Mouse (Mus musculus): ENCODE measurements around the gene Tmem213. TPM values are rescaled to one million over a fixed set of nuclear protein-coding genes. Genes with fewer than 3 reads are reported as not detected.

Tmem213 gene
- polyA plus RNA-seq, 1 experiment: not detected

DNA sequence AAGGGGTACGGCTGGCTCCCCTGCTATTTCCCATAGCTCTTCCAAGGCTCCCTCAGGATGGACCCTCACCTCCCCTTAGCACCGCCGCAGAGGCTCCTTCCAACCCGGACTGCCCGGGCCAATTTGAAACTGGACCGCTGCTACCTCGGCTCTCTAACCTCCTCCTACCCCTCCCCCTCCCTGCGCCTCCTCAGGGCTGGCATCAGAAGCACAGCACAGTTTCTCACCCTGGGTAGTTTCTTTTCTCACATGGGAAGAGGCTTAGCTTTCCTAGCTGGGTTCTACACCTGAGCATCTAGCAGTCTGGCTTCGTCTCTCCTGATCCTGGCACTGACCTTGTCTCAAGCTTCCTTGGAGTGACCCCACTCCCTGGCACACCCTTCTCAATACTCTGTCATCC lies 816 bp downstream of the Tmem213 start:
- no peak overlapping the region for H3K4me3 ChIP-seq (ENCODE audit: insufficient read depth, low read length)
- H3K4me1 ChIP-seq (ENCODE audit: control insufficient read depth, insufficient read depth, low read length): no peaks in the 10 kb centered on the region
- no peak for TF ChIP-seq POLR2A (IDR thresholded peaks at IDR 0.05; ENCODE audit: extremely low read depth, insufficient read depth, low read length)
- no peak for TF ChIP-seq CTCF (IDR thresholded peaks at IDR 0.05; ENCODE audit: extremely low read depth, insufficient read depth, low read length)
- no peak overlapping the region for H3K27ac ChIP-seq (ENCODE audit: insufficient read depth, low read length)

DNA sequence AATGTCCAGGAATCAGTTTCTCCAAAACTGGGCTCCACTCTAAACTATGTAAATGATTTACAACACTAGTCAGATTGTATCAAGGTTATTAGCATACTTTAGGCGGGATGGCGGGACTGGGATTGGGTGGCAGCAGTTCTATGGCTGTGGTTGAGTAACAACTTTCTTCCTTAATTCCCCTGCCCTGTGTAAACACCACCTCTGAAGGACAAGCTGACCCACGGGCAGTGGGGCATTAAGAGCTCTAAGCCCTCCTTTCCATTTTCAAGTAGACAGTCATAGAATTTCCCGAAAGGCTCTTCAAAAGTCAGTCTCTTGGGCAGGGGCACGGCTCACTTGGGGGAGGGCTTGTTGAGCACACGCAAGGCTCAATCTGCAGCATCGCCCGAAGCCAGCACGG lies 1.8 kb downstream of the Tmem213 start:
- H3K4me1 ChIP-seq (ENCODE audit: control insufficient read depth, insufficient read depth, low read length): no peaks in the 10 kb centered on the region
- H3K4me3 ChIP-seq (ENCODE audit: insufficient read depth, low read length): no peak overlapping the region
- TF ChIP-seq POLR2A (IDR thresholded peaks at IDR 0.05; ENCODE audit: extremely low read depth, insufficient read depth, low read length) (no peak), CTCF (IDR thresholded peaks at IDR 0.05; ENCODE audit: extremely low read depth, insufficient read depth, low read length) (no peak)
- H3K27ac ChIP-seq (ENCODE audit: insufficient read depth, low read length): no peak overlapping the region

DNA sequence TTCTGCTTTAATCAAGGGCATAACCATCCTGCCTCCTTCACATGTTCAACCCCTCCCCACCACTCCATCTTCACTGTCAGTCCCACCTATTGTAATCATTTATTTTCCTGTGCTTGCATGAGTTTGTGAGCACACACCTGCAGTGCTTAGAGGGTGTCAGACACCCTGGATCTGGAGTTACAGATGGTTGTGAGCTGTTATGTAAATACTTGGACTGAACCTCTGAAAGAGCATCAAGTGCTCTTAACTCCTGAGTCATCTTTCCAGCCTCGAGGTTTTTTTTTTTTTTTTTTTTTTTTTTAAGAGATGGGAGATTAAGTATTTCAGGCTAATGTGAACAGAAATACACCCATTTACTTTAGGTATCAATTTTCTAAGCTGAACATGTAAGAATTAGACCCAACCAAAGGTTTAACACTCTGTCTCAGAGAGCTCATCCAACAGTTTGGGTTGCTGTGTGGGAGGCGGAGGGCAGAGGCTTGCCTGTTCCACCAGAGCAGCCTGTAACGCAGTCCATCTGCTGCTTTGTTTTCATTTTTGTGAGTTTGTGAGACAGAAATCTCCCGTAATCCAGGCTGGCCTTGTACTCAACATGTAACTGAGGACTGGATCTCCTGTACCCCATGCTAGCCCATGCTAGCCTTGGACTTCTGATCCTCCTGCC lies 7.2 kb downstream of the Tmem213 start:
- TF ChIP-seq POLR2A (IDR thresholded peaks at IDR 0.05; ENCODE audit: extremely low read depth, insufficient read depth, low read length) (no peak), CTCF (IDR thresholded peaks at IDR 0.05; ENCODE audit: extremely low read depth, insufficient read depth, low read length) (no peak)
- no peak overlapping the region for H3K27ac ChIP-seq (ENCODE audit: insufficient read depth, low read length)
- no peaks in the 10 kb centered on the region for H3K4me1 ChIP-seq (ENCODE audit: control insufficient read depth, insufficient read depth, low read length)
- H3K4me3 ChIP-seq (ENCODE audit: insufficient read depth, low read length): no peak overlapping the region

DNA sequence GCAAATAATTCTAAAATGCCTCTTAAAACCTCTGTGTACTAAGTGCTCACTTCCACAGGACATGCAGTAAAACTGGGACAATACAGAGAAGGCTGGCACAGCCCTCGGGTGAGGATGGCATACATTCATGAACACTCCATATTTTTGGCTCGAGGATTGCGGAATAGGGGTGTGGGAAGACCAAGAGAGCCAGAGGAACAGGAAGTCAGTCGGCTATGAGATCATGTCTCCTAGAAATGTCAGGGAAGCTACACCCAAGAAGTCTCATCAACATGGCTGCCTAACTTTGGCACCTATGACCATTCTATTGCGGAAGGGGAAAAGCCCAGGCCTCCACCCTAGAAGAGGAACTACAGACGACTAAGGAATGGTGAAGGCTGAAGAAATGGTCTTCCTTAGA lies 9.3 kb downstream of the Tmem213 start:
- no peak overlapping the region for H3K4me3 ChIP-seq (ENCODE audit: insufficient read depth, low read length)
- no peak overlapping the region for H3K27ac ChIP-seq (ENCODE audit: insufficient read depth, low read length)
- TF ChIP-seq POLR2A (IDR thresholded peaks at IDR 0.05; ENCODE audit: extremely low read depth, insufficient read depth, low read length): no peak
- no peak for TF ChIP-seq CTCF (IDR thresholded peaks at IDR 0.05; ENCODE audit: extremely low read depth, insufficient read depth, low read length)
- H3K4me1 ChIP-seq (ENCODE audit: control insufficient read depth, insufficient read depth, low read length): no peaks in the 10 kb centered on the region

DNA sequence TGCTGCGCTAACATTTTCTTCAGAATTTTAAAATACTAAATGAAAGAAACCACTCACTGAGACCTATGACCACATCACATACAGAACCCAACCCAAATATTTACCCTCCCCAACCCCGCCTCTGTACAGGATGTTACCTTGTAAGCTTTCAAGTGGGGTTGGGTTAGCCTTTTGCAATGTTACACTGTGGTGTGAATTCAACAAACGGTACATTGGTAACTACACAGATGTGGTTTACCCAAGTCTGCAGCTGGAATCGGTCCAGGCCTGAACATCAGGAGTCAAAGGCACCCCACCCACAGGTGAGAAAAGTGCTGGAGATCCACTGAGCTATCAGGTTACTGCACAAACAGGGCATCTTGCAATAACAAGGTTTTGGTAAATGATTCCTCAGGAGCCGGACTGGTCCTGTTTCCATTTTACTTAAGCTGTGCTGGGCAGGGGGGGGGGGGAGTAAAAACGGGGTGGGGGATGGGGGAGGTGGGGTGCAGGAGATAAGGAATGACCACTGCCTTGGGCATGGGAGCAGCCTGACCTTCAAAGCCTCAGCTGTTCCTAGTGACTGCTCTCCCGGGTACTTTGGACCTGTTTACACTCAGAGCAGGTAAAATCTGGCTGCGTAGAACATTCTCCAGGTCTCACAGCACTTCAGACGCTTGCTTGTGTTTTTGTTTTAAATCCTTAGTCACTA lies 11.8 kb downstream of the Tmem213 start:
- TF ChIP-seq POLR2A (IDR thresholded peaks at IDR 0.05; ENCODE audit: extremely low read depth, insufficient read depth, low read length) (no peak), CTCF (IDR thresholded peaks at IDR 0.05; ENCODE audit: extremely low read depth, insufficient read depth, low read length) (no peak)
- H3K27ac ChIP-seq (ENCODE audit: insufficient read depth, low read length): no peak overlapping the region
- no peaks in the 10 kb centered on the region for H3K4me1 ChIP-seq (ENCODE audit: control insufficient read depth, insufficient read depth, low read length)
- H3K4me3 ChIP-seq (ENCODE audit: insufficient read depth, low read length): no peak overlapping the region

DNA sequence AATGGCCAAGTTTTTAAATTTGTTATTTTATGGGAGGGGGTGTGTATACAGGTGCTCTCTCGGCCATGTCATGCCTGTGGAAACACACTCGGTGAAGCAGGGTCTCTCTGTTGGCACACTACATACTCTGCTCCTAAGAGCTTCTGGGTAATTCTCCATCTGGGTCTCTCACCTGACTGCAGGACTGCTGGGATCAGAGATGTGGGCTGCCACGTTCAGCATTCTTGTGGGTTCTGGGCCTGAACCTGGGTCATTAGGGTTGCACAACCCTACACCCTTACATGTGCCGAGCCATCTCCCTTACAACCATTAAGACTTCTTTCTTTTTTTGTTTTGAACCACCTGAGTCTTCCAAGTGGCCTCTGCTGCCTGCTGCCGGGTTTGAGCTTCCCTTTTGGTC lies 12.8 kb downstream of the Tmem213 start:
- H3K4me1 ChIP-seq (ENCODE audit: control insufficient read depth, insufficient read depth, low read length): no peaks in the 10 kb centered on the region
- H3K4me3 ChIP-seq (ENCODE audit: insufficient read depth, low read length): no peak overlapping the region
- no peak overlapping the region for H3K27ac ChIP-seq (ENCODE audit: insufficient read depth, low read length)
- TF ChIP-seq CTCF (IDR thresholded peaks at IDR 0.05; ENCODE audit: extremely low read depth, insufficient read depth, low read length): no peak
- TF ChIP-seq POLR2A (IDR thresholded peaks at IDR 0.05; ENCODE audit: extremely low read depth, insufficient read depth, low read length): no peak

DNA sequence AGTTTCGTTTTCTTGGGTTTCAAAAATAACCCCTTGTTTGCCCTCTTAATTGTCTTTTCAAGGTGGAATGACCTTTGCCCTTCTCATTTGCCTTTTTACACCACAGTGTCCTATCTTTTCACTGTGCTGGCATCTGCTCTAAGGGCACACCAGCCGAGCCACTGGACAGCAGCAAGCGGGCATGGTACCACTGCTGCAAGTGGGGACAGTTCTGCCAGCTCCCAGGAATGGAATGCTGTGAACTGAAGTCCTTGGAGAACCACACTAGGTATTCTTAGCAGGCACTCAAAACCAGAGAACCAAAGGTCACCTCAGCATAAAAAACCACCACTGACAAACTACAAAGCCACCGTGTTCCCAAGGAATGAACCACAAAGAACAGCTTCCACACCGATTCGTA lies 13.7 kb downstream of the Tmem213 start:
- no peak overlapping the region for H3K27ac ChIP-seq (ENCODE audit: insufficient read depth, low read length)
- H3K4me1 ChIP-seq (ENCODE audit: control insufficient read depth, insufficient read depth, low read length): no peaks in the 10 kb centered on the region
- no peak overlapping the region for H3K4me3 ChIP-seq (ENCODE audit: insufficient read depth, low read length)
- TF ChIP-seq CTCF (IDR thresholded peaks at IDR 0.05; ENCODE audit: extremely low read depth, insufficient read depth, low read length) (no peak), POLR2A (IDR thresholded peaks at IDR 0.05; ENCODE audit: extremely low read depth, insufficient read depth, low read length) (no peak)

DNA sequence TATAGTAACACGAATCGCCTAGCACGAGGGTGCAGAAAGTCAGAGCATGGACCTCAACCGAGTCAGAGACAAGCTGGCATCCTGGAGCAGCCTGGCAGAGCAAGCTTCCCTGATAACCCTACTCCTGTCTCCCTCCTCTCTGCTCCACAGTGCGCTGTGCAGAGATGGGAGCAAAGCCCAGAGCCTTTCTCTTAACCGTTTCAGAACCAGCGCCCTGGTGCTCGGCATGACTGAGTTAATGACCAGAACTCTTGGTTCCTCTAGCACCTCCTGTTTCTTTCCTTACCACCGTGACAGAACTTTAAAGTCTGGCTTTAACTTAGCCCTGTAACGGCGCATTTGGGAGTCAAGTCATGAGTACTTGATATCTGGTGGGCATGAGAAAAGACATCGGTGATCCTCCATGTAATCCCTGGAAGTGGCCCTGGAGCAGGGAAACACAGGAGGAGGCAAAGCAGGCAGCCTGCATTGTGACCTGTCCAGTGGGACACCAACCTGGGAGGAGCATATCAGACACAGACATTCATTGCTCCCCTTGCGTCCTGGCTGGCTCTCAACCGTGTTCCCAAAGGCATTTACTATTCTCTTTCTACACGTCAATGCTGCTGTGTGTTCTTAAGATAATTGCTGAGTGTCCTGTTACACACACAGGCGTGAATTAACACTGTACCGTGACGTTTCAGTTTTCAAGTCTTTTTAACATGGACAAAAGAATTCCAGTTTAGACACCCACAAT lies 14.6 kb downstream of the Tmem213 start:
- TF ChIP-seq CTCF (IDR thresholded peaks at IDR 0.05; ENCODE audit: extremely low read depth, insufficient read depth, low read length) (no peak), POLR2A (IDR thresholded peaks at IDR 0.05; ENCODE audit: extremely low read depth, insufficient read depth, low read length) (no peak)
- no peak overlapping the region for H3K4me3 ChIP-seq (ENCODE audit: insufficient read depth, low read length)
- H3K27ac ChIP-seq (ENCODE audit: insufficient read depth, low read length): no peak overlapping the region
- no peaks in the 10 kb centered on the region for H3K4me1 ChIP-seq (ENCODE audit: control insufficient read depth, insufficient read depth, low read length)

DNA sequence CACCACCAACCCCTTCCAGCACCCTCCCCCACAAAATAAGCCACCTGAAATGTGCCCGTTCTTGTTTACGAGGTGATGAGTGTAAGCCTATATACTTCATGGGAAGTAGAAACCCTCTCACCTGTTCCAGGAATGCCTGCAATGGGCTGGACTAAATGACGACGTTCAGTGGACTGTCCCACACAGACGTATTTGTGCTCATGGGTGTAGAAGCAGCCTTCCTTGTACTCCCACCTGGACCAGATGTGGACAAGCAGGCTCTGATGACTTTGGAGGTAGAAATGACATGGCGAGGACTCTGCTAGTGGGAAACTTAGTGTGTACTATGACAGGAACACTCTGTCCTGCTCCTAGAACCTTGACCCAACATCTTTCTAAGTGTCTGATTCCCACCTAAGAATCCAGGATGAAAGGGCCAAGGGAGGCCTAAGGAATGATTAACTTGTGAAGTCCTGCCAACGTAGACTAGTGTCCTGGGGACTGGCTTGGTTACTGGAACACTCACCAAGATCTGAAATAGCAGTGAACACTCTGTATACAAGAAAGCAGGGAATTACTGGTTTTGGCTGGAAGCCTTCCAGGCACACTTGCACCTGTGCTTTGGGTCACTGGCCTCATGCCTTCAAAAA lies 15.3 kb downstream of the Tmem213 start, which contains the start of gene Atp6v0a4:
Gene Atp6v0a4 (minus strand): TSS at position 380 of the 629 bp plus-strand sequence.
- TF ChIP-seq CTCF (IDR thresholded peaks at IDR 0.05; ENCODE audit: extremely low read depth, insufficient read depth, low read length) (no peak), POLR2A (IDR thresholded peaks at IDR 0.05; ENCODE audit: extremely low read depth, insufficient read depth, low read length) (no peak)
- Histone ChIP-seq H3K4me1 (ENCODE audit: control insufficient read depth, insufficient read depth, low read length) (no peaks in the 10 kb centered on the region), H3K4me3 (ENCODE audit: insufficient read depth, low read length) (no peak within 1 kb of the TSS), H3K27ac (ENCODE audit: insufficient read depth, low read length) (no peak within 1 kb of the TSS)
